8 mouse cellular contexts compared by ENCODE assay signal in genomic region chr14:76598518-76599216, GRCm38 (mm10). TPM values are rescaled to one million over a fixed set of nuclear protein-coding genes. Genes with fewer than 3 reads are reported as not detected.
DNase-seq lines count a peak whose midpoint lies in the region; ATAC-seq lines count a peak whose summit lies in the region.

No protein-coding gene starts in this region.

- intact Hi-C loops in gastrocnemius, postnatal 14 days (cut with DNase I; ENCODE audit: low total_unique reads) = no loop called here

- no peaks in the 10 kb centered on the region for H3K9me3 ChIP-seq in intestine, embryonic 16.5 days (ENCODE audit: control insufficient read depth, low read length)
- no peaks in the 10 kb centered on the region for H3K9me3 ChIP-seq in limb, embryonic 13.5 days
- H3K9me3 ChIP-seq in midbrain, embryonic 11.5 days (ENCODE audit: control insufficient read depth, low read length) = no peaks in the 10 kb centered on the region

- H3K4me2 ChIP-seq in intestine, embryonic 16.5 days (ENCODE audit: low read depth, low read length) = peak overlapping the region; percentile 59
- H3K4me2 ChIP-seq in limb, embryonic 13.5 days (replicated peaks) = peak overlapping the region; percentile 61
- H3K4me2 ChIP-seq in midbrain, embryonic 11.5 days = peak overlapping the region; percentile 49

- peak; percentile 92 for ATAC-seq in frontal cortex, adult (ENCODE audit: low TSS enrichment)
- peak; percentile 73 for ATAC-seq in intestine, embryonic 16.5 days
- peak; percentile 71 for ATAC-seq in limb, embryonic 13.5 days (ENCODE audit: low FRiP score, low read depth)
- ATAC-seq in midbrain, embryonic 11.5 days (ENCODE audit: low FRiP score) = peak; percentile 87

- no peak for DNase-seq in frontal cortex, postnatal 25 days (ENCODE audit: low spot score in 2 of 2)
- peak; percentile 80 for DNase-seq in cerebellum, adult 9-11 months
- DNase-seq in gastrocnemius, postnatal 14 days = peak; percentile 40
- peak; percentile 93 for DNase-seq in midbrain, embryonic 11.5 days (ENCODE audit: low spot score, missing footprints)
- peak; percentile 64 for DNase-seq in testis, postnatal 14 days (ENCODE audit: low spot score)

- WGBS in intestine, embryonic 16.5 days = 3% methylated on average over 12 of the region's 12 CpGs
- 2% methylated on average over 12 of the region's 12 CpGs for WGBS in limb, embryonic 13.5 days
- 3% methylated on average over 12 of the region's 12 CpGs for WGBS in midbrain, embryonic 11.5 days

- peaks cover 34% of the 10 kb centered on the region for H3K4me1 ChIP-seq in intestine, embryonic 16.5 days (ENCODE audit: control insufficient read depth, insufficient read depth, low read length)
- H3K4me1 ChIP-seq in limb, embryonic 13.5 days = peaks cover 65% of the 10 kb centered on the region
- peaks cover 5% of the 10 kb centered on the region; the same call in 1 of the 2 replicates for H3K4me1 ChIP-seq in midbrain, embryonic 11.5 days (ENCODE audit: control insufficient read depth, insufficient read depth, low read length)

- no peaks in the 10 kb centered on the region for H3K27me3 ChIP-seq in intestine, embryonic 16.5 days (replicated peaks; ENCODE audit: control insufficient read depth, insufficient read depth, low read length)
- no peaks in the 10 kb centered on the region for H3K27me3 ChIP-seq in limb, embryonic 13.5 days
- no peaks in the 10 kb centered on the region for H3K27me3 ChIP-seq in midbrain, embryonic 11.5 days (ENCODE audit: control insufficient read depth, insufficient read depth, low read length)

- no peaks in the 10 kb centered on the region for H3K36me3 ChIP-seq in intestine, embryonic 16.5 days (ENCODE audit: control insufficient read depth, insufficient read depth, low read length)
- no peaks in the 10 kb centered on the region for H3K36me3 ChIP-seq in limb, embryonic 13.5 days
- H3K36me3 ChIP-seq in midbrain, embryonic 11.5 days (ENCODE audit: control insufficient read depth, insufficient read depth, low read length) = no peaks in the 10 kb centered on the region

- H3K4me3 ChIP-seq in intestine, embryonic 16.5 days (ENCODE audit: low read length) = peak overlapping the region; percentile 31
- H3K4me3 ChIP-seq in limb, embryonic 13.5 days = peak overlapping the region; percentile 30
- H3K4me3 ChIP-seq in midbrain, embryonic 11.5 days (ENCODE audit: low read depth, low read length) = peak overlapping the region; percentile 17; the same call in 1 of the 2 replicates

- peak overlapping the region; percentile 87 for H3K27ac ChIP-seq in intestine, embryonic 16.5 days (ENCODE audit: low read length)
- H3K27ac ChIP-seq in limb, embryonic 13.5 days = peak overlapping the region; percentile 91
- no peak overlapping the region for H3K27ac ChIP-seq in midbrain, embryonic 11.5 days (ENCODE audit: low read depth, low read length)

- peak overlapping the region; percentile 55 for H3K9ac ChIP-seq in intestine, embryonic 16.5 days (ENCODE audit: low read depth, low read length)
- peak overlapping the region; percentile 43; the same call in 1 of the 2 replicates for H3K9ac ChIP-seq in limb, embryonic 13.5 days
- H3K9ac ChIP-seq in midbrain, embryonic 11.5 days (ENCODE audit: low read length) = peak overlapping the region; percentile 46; the same call in 1 of the 2 replicates

RNA-seq across cellular contexts. Expression of gene Serp2, which starts 42.0 kb away (rescaled TPM):
- total RNA-seq in gastrocnemius, postnatal 14 days (2021) = under 1 TPM; 0.62 to 0.97 TPM
- 5.7 and 8.2 TPM in 2 replicates for polyA plus RNA-seq in intestine, embryonic 16.5 days (2015; fragmentation: Nextera tagmentation; extraction: Ambion mirVana)
- 15.0 and 18.7 TPM in 2 replicates for polyA plus RNA-seq in limb, embryonic 13.5 days (2015; fragmentation: Nextera tagmentation; extraction: Ambion mirVana)
- polyA plus RNA-seq in midbrain, embryonic 11.5 days (2014; fragmentation: Nextera tagmentation; extraction: Ambion mirVana) = 45.5 and 47.3 TPM in 2 replicates

Comparison
In these comparisons a context has a peak if more than half of its experiments do, and no peak if none do; other contexts are left out.
1. DNase-seq: peak in cerebellum, adult 9-11 months (single experiment), gastrocnemius, postnatal 14 days (single experiment), midbrain, embryonic 11.5 days (single experiment) and testis, postnatal 14 days (single experiment); none in frontal cortex, postnatal 25 days (0 of 2).
2. Peak in every context shown above with its lines, with median percentiles within 50 percentile points of each other: ATAC-seq, H3K4me2 ChIP-seq, H3K4me3 ChIP-seq and H3K9ac ChIP-seq.